Mouse (Mus musculus) yolk sac, embryonic 10.5 days (tissue): ENCODE measurements around the gene Arid5b.

Source experiments
- DNase-seq: peaks from one replicate; pipeline ENCODE4 v3.0.0-alpha.2; 2017; ENCODE audit warnings: low spot score

Gene Arid5b

GRCm38 (mm10) chr10:68193561-68193960 lies 85.0 kb downstream of the Arid5b start:
- no peak for DNase-seq

GRCm38 (mm10) chr10:68192824-68193255 lies 85.7 kb downstream of the Arid5b start:
- no peak for DNase-seq

GRCm38 (mm10) chr10:68191691-68192380 lies 86.7 kb downstream of the Arid5b start:
- DNase-seq = no peak

- DNase-seq = no peak
These were observed 87.4 kb downstream of the Arid5b start for GRCm38 (mm10) chr10:68191146-68191545.

- DNase-seq = no peak
These were observed 88.7 kb downstream of the Arid5b start for GRCm38 (mm10) chr10:68189847-68190246.

- DNase-seq = no peak
These were observed 95.4 kb downstream of the Arid5b start for GRCm38 (mm10) chr10:68183096-68183495.

GRCm38 (mm10) chr10:68182266-68182665 lies 96.3 kb downstream of the Arid5b start:
- DNase-seq = no peak

GRCm38 (mm10) chr10:68181156-68181555 lies 97.4 kb downstream of the Arid5b start:
- DNase-seq = no peak

GRCm38 (mm10) chr10:68180721-68181120 lies 97.8 kb downstream of the Arid5b start:
- DNase-seq = no peak

- DNase-seq = peak; percentile 59
These were observed 98.4 kb downstream of the Arid5b start for GRCm38 (mm10) chr10:68180151-68180550.

- DNase-seq = peak; percentile 47
These were observed 98.8 kb downstream of the Arid5b start for GRCm38 (mm10) chr10:68179741-68180140.

GRCm38 (mm10) chr10:68179339-68179738 lies 99.2 kb downstream of the Arid5b start:
- DNase-seq = no peak

- DNase-seq = no peak
These were observed 100.6 kb downstream of the Arid5b start for GRCm38 (mm10) chr10:68177697-68178485.

- DNase-seq = no peak
These were observed 102.7 kb downstream of the Arid5b start for GRCm38 (mm10) chr10:68175811-68176210.

GRCm38 (mm10) chr10:68173634-68174033 lies 104.9 kb downstream of the Arid5b start:
- DNase-seq = no peak

GRCm38 (mm10) chr10:68172906-68173305 lies 105.6 kb downstream of the Arid5b start:
- no peak for DNase-seq

- DNase-seq = no peak
These were observed 106.6 kb downstream of the Arid5b start for GRCm38 (mm10) chr10:68171974-68172373.

- no peak for DNase-seq
These were observed 109.9 kb downstream of the Arid5b start for GRCm38 (mm10) chr10:68168613-68169012.

- DNase-seq = no peak
These were observed 110.4 kb downstream of the Arid5b start for GRCm38 (mm10) chr10:68168141-68168540.

GRCm38 (mm10) chr10:68167118-68167517 lies 111.4 kb downstream of the Arid5b start:
- no peak for DNase-seq

- no peak for DNase-seq
These were observed 111.8 kb downstream of the Arid5b start for GRCm38 (mm10) chr10:68166695-68167086.

- no peak for DNase-seq
These were observed 112.5 kb downstream of the Arid5b start for GRCm38 (mm10) chr10:68165709-68166694.
